Mouse (Mus musculus) embryonic facial prominence, embryonic 11.5 days (tissue): ENCODE measurements at regions not wholly inside any gene's neighbourhood (a gene's known extent, or its start where the extent isn't known, plus 50 kb on each side); places are given as distances from the start of the nearest gene placed in this dataset.

Source experiments
- ATAC-seq: fragments of 200-750 bp; cut with Nextera tagmentation; replicated peaks from 2 replicates; pipeline ENCODE4 v1.8.0; 2017; ENCODE audit warnings: low read depth; ENCODE audit not compliant: insufficient number of reproducible peaks, low FRiP score, low TSS enrichment
- DNase-seq: peaks from one replicate; pipeline ENCODE4 v3.0.0-alpha.2; 2015; ENCODE audit warnings: low spot score
- H3K27ac ChIP-seq: fragments of 300-500 bp; sonication (generic); replicated peaks from 2 replicates; pipeline ENCODE4 v1.5.1; 2014; ENCODE audit warnings: mild to moderate bottlenecking, low read depth, low read length, control low read depth
- H3K27me3 ChIP-seq: fragments of 300-500 bp; sonication (generic); 2 replicates; pipeline ENCODE4 v1.6.1; 2014; ENCODE audit warnings: mild to moderate bottlenecking, low read length, moderate library complexity, mixed read lengths; ENCODE audit not compliant: control insufficient read depth, insufficient read depth
- H3K36me3 ChIP-seq: fragments of 300-500 bp; sonication (generic); replicated peaks from 2 replicates; pipeline ENCODE4 v1.6.1; 2014; ENCODE audit warnings: low read depth, mild to moderate bottlenecking, low read length, moderate library complexity, mixed read lengths; ENCODE audit not compliant: control insufficient read depth, insufficient read depth
- H3K4me1 ChIP-seq: fragments of 300-500 bp; sonication (generic); 2 replicates; pipeline ENCODE4 v1.6.1; 2014; ENCODE audit warnings: low read length, mixed read lengths; ENCODE audit not compliant: control insufficient read depth, insufficient read depth
- H3K4me2 ChIP-seq: fragments of 300-500 bp; sonication (generic); 2 replicates; pipeline ENCODE4 v1.6.1; 2014; ENCODE audit warnings: low read depth, mild to moderate bottlenecking, control low read depth, low read length, moderate library complexity
- H3K4me3 ChIP-seq: fragments of 300-500 bp; sonication (generic); 2 replicates; pipeline ENCODE4 v1.5.1; 2014; ENCODE audit warnings: low read depth, low read length, control low read depth
- H3K9ac ChIP-seq: fragments of 300-500 bp; sonication (generic); replicated peaks from 2 replicates; pipeline ENCODE4 v1.6.1; 2014; ENCODE audit warnings: mild to moderate bottlenecking, control low read depth, low read length
- H3K9me3 ChIP-seq: fragments of 300-500 bp; sonication (generic); replicated peaks from 2 replicates; pipeline ENCODE4 v1.6.1; 2016; ENCODE audit warnings: mild to moderate bottlenecking, low read length, inconsistent platforms, mixed read lengths; ENCODE audit not compliant: control insufficient read depth
- WGBS: fragments of 180-500 bp; shearing (Covaris S2); extraction: QIAGEN DNeasy Blood & Tissue Kit; methylation state at CpG from one replicate; pipeline ENCODE4 v1.1.7; 2014; 5-methylcytosine and 5-hydroxymethylcytosine counted together

DNA sequence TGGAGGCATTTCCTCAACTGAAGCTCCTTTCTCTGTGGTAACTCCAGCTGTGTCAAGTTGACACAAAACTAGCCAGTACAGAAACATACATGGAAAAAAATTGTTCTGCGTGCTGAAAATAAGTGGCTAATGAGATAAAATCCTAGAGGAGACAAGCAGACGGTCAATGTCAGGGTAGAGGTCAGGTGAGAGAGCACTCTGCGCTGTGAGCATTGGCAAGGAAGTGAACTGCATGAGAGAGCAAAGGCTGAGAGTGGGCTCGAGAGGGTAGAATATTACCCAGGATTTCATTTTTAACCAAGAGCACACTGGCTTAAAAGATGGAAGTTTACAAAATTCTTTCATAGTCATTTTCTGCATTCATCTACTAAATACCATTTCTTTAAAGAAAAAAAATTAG lies 439.2 kb downstream of the Tns1 start:
- no peak overlapping the region for H3K27ac ChIP-seq
- WGBS: 76% methylated on average over 4 of the region's 4 CpGs
- no peak overlapping the region for H3K9ac ChIP-seq
- no peaks in the 10 kb centered on the region for H3K4me1 ChIP-seq
- no peak overlapping the region for H3K4me3 ChIP-seq
- no peaks in the 10 kb centered on the region for H3K9me3 ChIP-seq
- no peaks in the 10 kb centered on the region for H3K27me3 ChIP-seq
- no peaks in the 10 kb centered on the region; the same call in 1 of the 2 replicates for H3K36me3 ChIP-seq
- ATAC-seq (no peak), DNase-seq (no peak)
- no peak overlapping the region for H3K4me2 ChIP-seq

DNA sequence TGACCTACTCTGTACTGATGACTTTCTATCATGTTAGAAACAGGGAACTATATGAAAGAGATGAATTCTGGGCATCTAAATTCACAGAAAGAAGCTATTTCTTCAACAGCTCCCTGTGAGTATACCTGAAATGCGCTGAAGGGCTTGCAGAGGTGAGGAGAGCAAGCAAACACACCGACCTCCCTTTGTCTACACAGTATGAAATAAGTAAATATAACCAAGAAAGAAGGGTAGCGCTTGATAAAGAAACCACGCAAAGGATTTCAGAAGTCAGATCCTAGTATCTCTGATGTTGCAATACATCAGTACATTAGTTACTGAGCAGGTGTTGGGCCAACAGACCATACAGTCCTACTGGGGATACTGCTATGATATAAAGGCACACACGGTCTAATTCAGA lies 440.1 kb downstream of the Tns1 start:
- no peaks in the 10 kb centered on the region for H3K27me3 ChIP-seq
- no peak overlapping the region for H3K27ac ChIP-seq
- DNase-seq (no peak), ATAC-seq (no peak)
- H3K4me2 ChIP-seq: no peak overlapping the region
- H3K4me1 ChIP-seq: no peaks in the 10 kb centered on the region
- H3K9ac ChIP-seq: no peak overlapping the region
- WGBS: 92% methylated on average over 5 of the region's 5 CpGs
- H3K36me3 ChIP-seq: no peaks in the 10 kb centered on the region; the same call in 1 of the 2 replicates
- no peak overlapping the region for H3K4me3 ChIP-seq
- H3K9me3 ChIP-seq: no peaks in the 10 kb centered on the region

GRCm38 (mm10) chr1:73683132-73683888 lies 440.9 kb downstream of the Tns1 start:
- H3K4me1 ChIP-seq: no peaks in the 10 kb centered on the region
- no peak overlapping the region for H3K4me2 ChIP-seq
- WGBS: 57% methylated on average over 4 of the region's 4 CpGs
- ATAC-seq: no peak
- H3K36me3 ChIP-seq: no peaks in the 10 kb centered on the region; the same call in 1 of the 2 replicates
- no peak overlapping the region for H3K9ac ChIP-seq
- H3K27me3 ChIP-seq: no peaks in the 10 kb centered on the region
- no peak overlapping the region for H3K27ac ChIP-seq
- no peak for DNase-seq
- no peak overlapping the region for H3K4me3 ChIP-seq
- H3K9me3 ChIP-seq: no peaks in the 10 kb centered on the region

DNA sequence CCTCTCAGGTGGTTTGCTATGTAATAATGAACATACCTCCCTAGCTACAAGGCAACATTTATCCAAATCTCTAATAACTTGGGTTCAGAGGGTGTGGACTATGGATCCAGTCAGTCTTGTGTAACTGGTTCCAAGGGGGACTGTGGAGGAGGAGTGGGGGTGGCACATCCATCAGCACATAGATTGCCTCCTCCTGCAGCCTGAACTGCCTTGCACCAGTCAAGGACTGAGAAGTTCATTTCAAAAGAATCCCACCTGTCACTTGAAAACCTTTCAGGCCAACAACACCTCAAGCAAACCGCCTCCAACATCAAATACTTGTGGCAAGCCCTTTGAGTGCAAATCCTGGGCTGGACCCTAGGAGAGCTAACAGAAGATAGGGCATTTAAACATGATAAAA lies 442.6 kb downstream of the Tns1 start:
- no peaks in the 10 kb centered on the region; the same call in 1 of the 2 replicates for H3K36me3 ChIP-seq
- no peak overlapping the region for H3K27ac ChIP-seq
- no peak overlapping the region for H3K4me3 ChIP-seq
- ATAC-seq (no peak), DNase-seq (no peak)
- no peak overlapping the region for H3K4me2 ChIP-seq
- H3K9me3 ChIP-seq: no peaks in the 10 kb centered on the region
- H3K27me3 ChIP-seq: no peaks in the 10 kb centered on the region
- no peaks in the 10 kb centered on the region for H3K4me1 ChIP-seq
- H3K9ac ChIP-seq: no peak overlapping the region
- 67% methylated on average over 1 of the region's 1 CpGs for WGBS

- no peaks in the 10 kb centered on the region for H3K27me3 ChIP-seq
- no peaks in the 10 kb centered on the region; the same call in 1 of the 2 replicates for H3K36me3 ChIP-seq
- no peaks in the 10 kb centered on the region for H3K9me3 ChIP-seq
- no peak for ATAC-seq
- H3K4me3 ChIP-seq: no peak overlapping the region
- H3K4me1 ChIP-seq: no peaks in the 10 kb centered on the region
- H3K9ac ChIP-seq: no peak overlapping the region
- no peak overlapping the region for H3K4me2 ChIP-seq
- 90% methylated on average over 3 of the region's 3 CpGs for WGBS
- DNase-seq: no peak
- H3K27ac ChIP-seq: no peak overlapping the region
These were observed 443.4 kb downstream of the Tns1 start for GRCm38 (mm10) chr1:73680829-73681228.

GRCm38 (mm10) chr1:73673851-73674235 lies 450.4 kb downstream of the Tns1 start:
- Histone ChIP-seq H3K4me3 (no peak overlapping the region), H3K9me3 (no peaks in the 10 kb centered on the region), H3K27ac (no peak overlapping the region), H3K9ac (no peak overlapping the region), H3K4me1 (no peaks in the 10 kb centered on the region), H3K27me3 (no peaks in the 10 kb centered on the region), H3K36me3 (no peaks in the 10 kb centered on the region), H3K4me2 (no peak overlapping the region)
- DNase-seq (no peak), ATAC-seq (no peak)
- 52% methylated on average over 1 of the region's 1 CpGs for WGBS

- Histone ChIP-seq H3K4me1 (no peaks in the 10 kb centered on the region), H3K9ac (no peak overlapping the region), H3K36me3 (no peaks in the 10 kb centered on the region; the same call in 1 of the 2 replicates), H3K9me3 (no peaks in the 10 kb centered on the region), H3K4me2 (no peak overlapping the region), H3K27me3 (no peaks in the 10 kb centered on the region), H3K4me3 (no peak overlapping the region), H3K27ac (no peak overlapping the region)
- ATAC-seq (no peak), DNase-seq (no peak)
- WGBS: 24% methylated on average over 4 of the region's 4 CpGs
These were observed 450.9 kb downstream of the Tns1 start for GRCm38 (mm10) chr1:73673191-73673850.

DNA sequence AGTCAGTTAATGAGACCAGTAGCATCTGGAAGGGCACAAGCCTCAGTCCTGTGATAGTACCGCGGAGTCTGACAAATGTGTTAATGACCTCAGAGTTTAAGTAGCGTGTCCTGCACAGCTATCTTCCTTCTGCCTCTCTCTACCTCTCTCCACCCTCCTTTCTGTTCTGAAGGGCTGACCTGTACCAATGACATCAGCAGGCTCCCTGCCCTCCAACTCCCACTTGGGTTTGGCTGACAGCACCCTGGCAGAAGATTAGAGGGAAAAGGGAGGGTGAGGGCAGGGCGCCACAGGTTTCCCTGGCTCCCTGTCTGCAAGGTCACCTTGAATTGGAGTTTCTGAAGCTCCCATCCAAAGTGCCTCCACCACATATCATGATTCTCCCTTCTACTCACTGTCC lies 452.0 kb downstream of the Tns1 start:
- Histone ChIP-seq H3K4me3 (no peak overlapping the region), H3K36me3 (no peaks in the 10 kb centered on the region; the same call in 1 of the 2 replicates), H3K27me3 (no peaks in the 10 kb centered on the region), H3K4me2 (no peak overlapping the region), H3K9ac (no peak overlapping the region), H3K27ac (no peak overlapping the region), H3K4me1 (no peaks in the 10 kb centered on the region), H3K9me3 (no peaks in the 10 kb centered on the region)
- DNase-seq: no peak
- 88% methylated on average over 4 of the region's 4 CpGs for WGBS
- no peak for ATAC-seq
